ENCODE assay signal across 21 mouse cellular contexts in the genomic region with DNA sequence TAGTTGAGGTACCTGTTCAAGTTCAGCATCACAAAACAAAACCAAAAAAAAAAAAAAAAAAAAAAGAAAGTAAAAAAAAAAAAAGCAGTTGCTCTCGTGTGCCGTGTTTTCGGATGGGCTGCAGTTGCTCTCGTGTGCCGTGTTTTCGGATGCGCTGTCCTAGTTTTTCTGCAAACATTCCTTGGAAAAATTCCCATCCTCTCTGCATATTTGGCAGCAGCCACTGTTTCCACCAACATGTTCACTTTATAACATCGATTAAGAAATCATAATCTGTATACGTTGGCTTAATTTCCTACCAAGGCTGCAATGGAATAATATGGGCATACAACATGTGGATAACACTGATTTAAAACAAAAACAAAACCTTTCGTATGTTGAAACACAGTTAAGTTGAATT. TPM values are rescaled to one million over a fixed set of nuclear protein-coding genes. Genes with fewer than 3 reads are reported as not detected.
DNase-seq lines count a peak whose midpoint lies in the region; ATAC-seq and TF ChIP-seq lines count a peak whose summit lies in the region.
"Had no signal": no experiment of that assay in that cellular context is flagged by ENCODE, and none has a peak within 500 bp of the region (broad histone marks: within the 10 kb centered on the region; RNA-seq: fewer than 3 reads in every experiment).

No protein-coding gene starts in this region.

- peaks cover 10% of the 10 kb centered on the region for H3K4me1 ChIP-seq in liver, adult 2 months (ENCODE audit: control insufficient read depth, insufficient read depth, low read length)
- peaks cover 9% of the 10 kb centered on the region for H3K4me1 ChIP-seq in liver, postnatal 0 days (ENCODE audit: insufficient read depth)
- peaks cover 2 to 7% of the 10 kb centered on the region in 2 experiments; a peak in 2 of 4 replicates for H3K4me1 ChIP-seq in ES-E14 (ENCODE audit: control insufficient read depth in 2 of 2, insufficient read depth in 2 of 2, low read length in 2 of 2, poor library complexity in 1 of 2)
- H3K4me1 ChIP-seq in midbrain, embryonic 16.5 days (ENCODE audit: control insufficient read depth, insufficient read depth, low read length): 0 out of 2 replicates have a peak, but pooled peaks cover under 1% of the 10 kb centered on the region
- H3K4me1 ChIP-seq: stomach, embryonic 15.5 days had no signal

- intact Hi-C loops in heart, postnatal 10 days (cut with DNase I): no loop called here

- ATAC-seq in liver, postnatal 0 days: no peak
- no peak for ATAC-seq in midbrain, embryonic 16.5 days
- ATAC-seq: hindbrain, postnatal 0 days; intestine, embryonic 16.5 days had no signal

- WGBS in liver, adult 2 months: 45% methylated on average over 10 of the region's 10 CpGs
- WGBS in liver, postnatal 0 days (ENCODE audit: insufficient replicate concordance): 88% methylated on average over 10 of the region's 10 CpGs
- WGBS in midbrain, embryonic 16.5 days: 89% methylated on average over 10 of the region's 10 CpGs

- DNase-seq in heart, adult 11 months: peak; percentile 24
- no peak for DNase-seq in heart, postnatal 10 days
- DNase-seq in liver, adult 2 months (ENCODE audit: extremely low read depth, low read depth, low spot score): peak; percentile 69
- DNase-seq in liver, postnatal 0 days: no peak
- DNase-seq in ES-E14 (ENCODE audit: low read depth, low spot score): no peak
- peak; percentile 68 for DNase-seq in brain, adult 2 months (ENCODE audit: low read depth, low spot score)
- DNase-seq: adrenal gland, postnatal 10 days; B cell, adult 2 months; layer of hippocampus, postnatal 36 days; right cerebral cortex, postnatal 4 days; thymus, postnatal 36 days had no signal

- in situ Hi-C loops in ES-E14 (cut with MboI; ENCODE audit: low sequenced_read_pairs in 2 of 2, unreplicated experiment in 2 of 2): no loop called here

- no peak overlapping the region for H3K4me3 ChIP-seq in liver, adult 2 months (ENCODE audit: insufficient read depth, low read depth, low read length)
- no peak overlapping the region for H3K4me3 ChIP-seq in liver, postnatal 0 days (ENCODE audit: low read depth, low read length)
- no peak overlapping the region for H3K4me3 ChIP-seq in ES-E14 (ENCODE audit: insufficient read depth in 1 of 2, low read depth in 1 of 2, low read length in 2 of 2, poor library complexity in 1 of 2, severe bottlenecking in 1 of 2)
- no peak overlapping the region for H3K4me3 ChIP-seq in midbrain, embryonic 16.5 days (ENCODE audit: low read depth, low read length)
- H3K4me3 ChIP-seq: forebrain, embryonic 12.5 days; midbrain, embryonic 10.5 days; stomach, embryonic 15.5 days had no signal

- H3K4me2 ChIP-seq in liver, postnatal 0 days (ENCODE audit: low read depth, low read length): no peak overlapping the region
- no peak overlapping the region for H3K4me2 ChIP-seq in midbrain, embryonic 16.5 days (ENCODE audit: low read length)
- H3K4me2 ChIP-seq: forebrain, embryonic 12.5 days; heart, embryonic 11.5 days; liver, embryonic 11.5 days; stomach, embryonic 15.5 days had no signal

- H3K79me2 ChIP-seq in liver, adult 2 months (ENCODE audit: control insufficient read depth, insufficient read depth, low read length): peaks cover 15% of the 10 kb centered on the region; the same call in 1 of the 2 replicates

- H3K36me3 ChIP-seq in liver, adult 2 months (ENCODE audit: control insufficient read depth, insufficient read depth, low read length): peaks cover 24% of the 10 kb centered on the region
- peaks cover 23% of the 10 kb centered on the region for H3K36me3 ChIP-seq in liver, postnatal 0 days (replicated peaks; ENCODE audit: insufficient read depth, low read length)
- H3K36me3 ChIP-seq in ES-E14 (ENCODE audit: control insufficient read depth, insufficient read depth, low read length, poor library complexity, severe bottlenecking): peaks cover 13% of the 10 kb centered on the region
- H3K36me3 ChIP-seq in midbrain, embryonic 16.5 days (ENCODE audit: control insufficient read depth, insufficient read depth, low read length): peaks cover 28% of the 10 kb centered on the region

- TF ChIP-seq POLR2A in liver, adult 2 months (IDR thresholded peaks at IDR 0.05; ENCODE audit: extremely low read depth, insufficient read depth, low read length): no peak

- no peaks in the 10 kb centered on the region for H3K27me3 ChIP-seq in liver, adult 2 months (ENCODE audit: control insufficient read depth, insufficient read depth, low read length)
- H3K27me3 ChIP-seq in liver, postnatal 0 days (ENCODE audit: insufficient read depth, low read length): no peaks in the 10 kb centered on the region
- no peaks in the 10 kb centered on the region for H3K27me3 ChIP-seq in midbrain, embryonic 16.5 days (ENCODE audit: control insufficient read depth, insufficient read depth, low read depth, low read length)
- H3K27me3 ChIP-seq: CH12.LX; forebrain, embryonic 12.5 days; stomach, embryonic 15.5 days had no signal

- H3K9ac ChIP-seq in liver, adult 2 months (ENCODE audit: low read depth, low read length): no peak overlapping the region
- H3K9ac ChIP-seq in liver, postnatal 0 days (replicated peaks): no peak overlapping the region
- no peak overlapping the region for H3K9ac ChIP-seq in ES-E14 (ENCODE audit: insufficient read depth, low read depth, low read length, poor library complexity, severe bottlenecking)
- no peak overlapping the region for H3K9ac ChIP-seq in midbrain, embryonic 16.5 days (ENCODE audit: low read depth, low read length)
- H3K9ac ChIP-seq: forebrain, embryonic 12.5 days; stomach, embryonic 15.5 days had no signal

- no peaks in the 10 kb centered on the region for H3K9me3 ChIP-seq in liver, postnatal 0 days (ENCODE audit: low read length)
- H3K9me3 ChIP-seq in ES-E14 (ENCODE audit: control insufficient read depth, insufficient read depth, low read depth, low read length): no peaks in the 10 kb centered on the region
- H3K9me3 ChIP-seq in midbrain, embryonic 16.5 days (replicated peaks; ENCODE audit: control insufficient read depth, low read length, poor library complexity, severe bottlenecking): no peaks in the 10 kb centered on the region
- H3K9me3 ChIP-seq: forebrain, embryonic 12.5 days; midbrain, embryonic 10.5 days; stomach, embryonic 15.5 days had no signal

- TF ChIP-seq CTCF in liver, adult 2 months (IDR thresholded peaks at IDR 0.05; ENCODE audit: low read depth, low read length): no peak
- TF ChIP-seq CTCF in liver, postnatal 0 days (IDR thresholded peaks at IDR 0.05; ENCODE audit: low read depth): no peak

- no peak for TF ChIP-seq EP300 in liver, postnatal 0 days (IDR thresholded peaks at IDR 0.05; ENCODE audit: low read depth)

- no peak overlapping the region for H3K27ac ChIP-seq in liver, adult 2 months (replicated peaks; ENCODE audit: insufficient read depth, low read depth, low read length)
- H3K27ac ChIP-seq in liver, postnatal 0 days (ENCODE audit: low read depth): no peak overlapping the region
- no peak overlapping the region for H3K27ac ChIP-seq in ES-E14 (ENCODE audit: insufficient read depth, low read depth, low read length, poor library complexity, severe bottlenecking)
- H3K27ac ChIP-seq in midbrain, embryonic 16.5 days (ENCODE audit: low read length): no peak overlapping the region
- H3K27ac ChIP-seq: forebrain, embryonic 12.5 days; hindbrain, postnatal 0 days; macrophage; midbrain, embryonic 10.5 days; stomach, embryonic 15.5 days had no signal

TF ChIP-seq in ES-E14, 5 proteins besides CTCF, POLR2A, EP300 and RAD21:
- peak; percentile 63 for TF ChIP-seq ZNF384 (IDR thresholded peaks at IDR 0.05; ENCODE audit: low read depth, low read length)
- TF ChIP-seq MAFK (IDR thresholded peaks at IDR 0.05; ENCODE audit: insufficient read depth, low read depth, low read length): no peak
- TF ChIP-seq ZC3H11A (IDR thresholded peaks at IDR 0.05; ENCODE audit: borderline replicate concordance, low read depth, low read length): no peak

RNA-seq across cellular contexts. Expression of gene Acad8, which starts 6.2 kb away (rescaled TPM):
- 10 to 100 TPM; 52.3 to 54.0 TPM for total RNA-seq in heart, postnatal 10 days (2021)
- total RNA-seq in liver, adult 2 months (2014; rRNA removed): 45.7 and 47.3 TPM in 2 replicates
- polyA plus RNA-seq in liver, adult 2 months (2012; rRNA removed): 42.5 and 43.5 TPM in 2 replicates
- polyA plus RNA-seq in liver, postnatal 0 days (2015; fragmentation: Nextera tagmentation; extraction: Ambion mirVana): 16.5 and 19.3 TPM in 2 replicates
- 33.2 and 39.6 TPM in 2 replicates for total RNA-seq in ES-E14 (2012; rRNA removed)
- 33.2 and 33.9 TPM in 2 replicates for polyA plus RNA-seq in midbrain, embryonic 16.5 days (2015; fragmentation: Nextera tagmentation; extraction: Ambion mirVana)

RNA-seq across cellular contexts. Expression of gene Thyn1, which starts 6.4 kb away (rescaled TPM):
- 10 to 100 TPM; 29.0 to 32.7 TPM for total RNA-seq in heart, postnatal 10 days (2021)
- total RNA-seq in liver, adult 2 months (2014; rRNA removed): 23.1 and 24.3 TPM in 2 replicates
- 5.9 and 6.8 TPM in 2 replicates for polyA plus RNA-seq in liver, adult 2 months (2012; rRNA removed)
- polyA plus RNA-seq in liver, postnatal 0 days (2015; fragmentation: Nextera tagmentation; extraction: Ambion mirVana): 34.4 and 35.6 TPM in 2 replicates
- 103 and 112 TPM in 2 replicates for total RNA-seq in ES-E14 (2012; rRNA removed)
- polyA plus RNA-seq in midbrain, embryonic 16.5 days (2015; fragmentation: Nextera tagmentation; extraction: Ambion mirVana): 123 and 129 TPM in 2 replicates

RNA-seq across cellular contexts. Expression of gene Vps26b, which starts 36.7 kb away (rescaled TPM):
- total RNA-seq in heart, postnatal 10 days (2021): 10 to 100 TPM; 30.9 to 35.6 TPM
- 14.1 and 15.4 TPM in 2 replicates for total RNA-seq in liver, adult 2 months (2014; rRNA removed)
- polyA plus RNA-seq in liver, adult 2 months (2012; rRNA removed): 14.8 and 15.7 TPM in 2 replicates
- polyA plus RNA-seq in liver, postnatal 0 days (2015; fragmentation: Nextera tagmentation; extraction: Ambion mirVana): 7.2 and 7.3 TPM in 2 replicates
- total RNA-seq in ES-E14 (2012; rRNA removed): 19.7 and 28.3 TPM in 2 replicates
- 88.0 and 89.0 TPM in 2 replicates for polyA plus RNA-seq in midbrain, embryonic 16.5 days (2015; fragmentation: Nextera tagmentation; extraction: Ambion mirVana)

RNA-seq across cellular contexts. Expression of gene Ncapd3, which starts 36.9 kb away (rescaled TPM):
- total RNA-seq in heart, postnatal 10 days (2021): 10 to 100 TPM; 17.6 to 18.6 TPM
- 9.6 TPM in 2 replicates for total RNA-seq in liver, adult 2 months (2014; rRNA removed)
- 4.6 and 7.1 TPM in 2 replicates for polyA plus RNA-seq in liver, adult 2 months (2012; rRNA removed)
- 13.2 and 13.9 TPM in 2 replicates for polyA plus RNA-seq in liver, postnatal 0 days (2015; fragmentation: Nextera tagmentation; extraction: Ambion mirVana)
- total RNA-seq in ES-E14 (2012; rRNA removed): 41.5 and 49.2 TPM in 2 replicates
- polyA plus RNA-seq in midbrain, embryonic 16.5 days (2015; fragmentation: Nextera tagmentation; extraction: Ambion mirVana): 14.9 and 15.3 TPM in 2 replicates

Comparison
In these comparisons a context has a peak if more than half of its experiments do, and no peak if none do; other contexts are left out.
1. DNase-seq: peak in heart, adult 11 months (single experiment), liver, adult 2 months (single experiment) and brain, adult 2 months (single experiment); none in heart, postnatal 10 days (0 of 2), liver, postnatal 0 days (single experiment) and ES-E14 (single experiment).